Mouse (Mus musculus) MEL (cell line): ENCODE measurements around the gene Artn. TPM values are rescaled to one million over a fixed set of nuclear protein-coding genes. Genes with fewer than 3 reads are reported as not detected.

Source experiments
- DNase-seq: peaks from one replicate; pipeline ENCODE4 v3.0.0; 2011; ENCODE audit warnings: low read depth, low spot score
- H3K27ac ChIP-seq: 2 replicates; pipeline ENCODE4 v1.5.1; 2012; ENCODE audit warnings: low read depth, mild to moderate bottlenecking, control low read depth, low read length, moderate library complexity; ENCODE audit not compliant: control insufficient read depth
- H3K27me3 ChIP-seq, 2 experiments: fragments of 150-350 bp in 1 of 2; sonication (generic) in 1 of 2; 2 replicates each; pipeline ENCODE4 v1.6.1; 2012; ENCODE audit warnings: low read length in 2 of 2, mild to moderate bottlenecking in 2 of 2, improper control_type of control experiment in 1 of 2, moderate library complexity in 1 of 2; ENCODE audit not compliant: insufficient read depth in 2 of 2, control insufficient read depth in 1 of 2
- H3K36me3 ChIP-seq, 2 experiments: 2 replicates each; pipeline ENCODE4 v1.6.1; 2012 to 2014; ENCODE audit warnings: low read length in 2 of 2, improper control_type of control experiment in 1 of 2, inconsistent platforms in 1 of 2, mild to moderate bottlenecking in 1 of 2; ENCODE audit not compliant: insufficient read depth in 2 of 2, control insufficient read depth in 1 of 2
- H3K4me1 ChIP-seq, 2 experiments: fragments of 150-350 bp in 1 of 2; sonication (generic) in 1 of 2; 2 replicates each; pipeline ENCODE4 v1.6.1; 2012; ENCODE audit warnings: low read length in 2 of 2, improper control_type of control experiment in 1 of 2, mild to moderate bottlenecking in 1 of 2; ENCODE audit not compliant: insufficient read depth in 2 of 2, control insufficient read depth in 1 of 2
- H3K4me3 ChIP-seq, 2 experiments: fragments of 150-350 bp in 1 of 2; sonication (generic) in 1 of 2; 2 replicates each; pipeline ENCODE4 v1.5.1; 2012; ENCODE audit warnings: low read depth in 2 of 2, low read length in 2 of 2, mild to moderate bottlenecking in 2 of 2, moderate library complexity in 2 of 2, control low read depth in 1 of 2, improper control_type of control experiment in 1 of 2; ENCODE audit not compliant: control insufficient read depth in 1 of 2, insufficient read depth in 1 of 2
- H3K79me2 ChIP-seq: 2 replicates; pipeline ENCODE4 v1.6.1; 2012; ENCODE audit warnings: mild to moderate bottlenecking, low read length, moderate library complexity; ENCODE audit not compliant: control insufficient read depth, poor library complexity, insufficient read depth
- H3K9ac ChIP-seq: 2 replicates; pipeline ENCODE4 v1.6.1; 2012; ENCODE audit warnings: low read depth, mild to moderate bottlenecking, control low read depth, low read length, moderate library complexity; ENCODE audit not compliant: control insufficient read depth, poor library complexity, severe bottlenecking
- H3K9me3 ChIP-seq: fragments of 150-350 bp; sonication (generic); replicated peaks from 2 replicates; pipeline ENCODE4 v1.6.1; 2012; ENCODE audit warnings: mild to moderate bottlenecking, low read length, improper control_type of control experiment, moderate library complexity; ENCODE audit not compliant: insufficient read depth
- CTCF ChIP-seq, 3 experiments: IDR thresholded peaks in 2 of 3; conservative IDR thresholded peaks in 1 of 3; 2 replicates each; pipeline ENCODE4 v1.5.1; 2011 to 2012; ENCODE audit warnings: low read length in 3 of 3, low read depth in 2 of 3, mild to moderate bottlenecking in 2 of 3, improper control_type of control experiment in 1 of 3, inconsistent platforms in 1 of 3, mixed read lengths in 1 of 3, moderate library complexity in 1 of 3; ENCODE audit not compliant: control insufficient read depth in 1 of 3, insufficient read depth in 1 of 3, poor library complexity in 1 of 3, severe bottlenecking in 1 of 3
- E2F4 ChIP-seq: IDR thresholded peaks from 2 replicates; pipeline ENCODE4 v1.6.1; 2011; ENCODE audit warnings: low read depth, low read length, improper control_type of control experiment, borderline replicate concordance
- ETS1 ChIP-seq: IDR thresholded peaks from 2 replicates; pipeline ENCODE4 v1.6.1; 2012; ENCODE audit warnings: low read depth, mild to moderate bottlenecking, inconsistent platforms, low read length, improper control_type of control experiment, moderate library complexity
- GABPA ChIP-seq: IDR thresholded peaks from 2 replicates; pipeline ENCODE4 v1.6.1; 2012; ENCODE audit warnings: low read depth, mild to moderate bottlenecking, inconsistent platforms, low read length, improper control_type of control experiment, moderate library complexity
- HCFC1 ChIP-seq: IDR thresholded peaks from 2 replicates; pipeline ENCODE4 v1.6.1; 2012; ENCODE audit warnings: low read depth, mild to moderate bottlenecking, inconsistent platforms, low read length, improper control_type of control experiment, moderate library complexity
- JUND ChIP-seq: IDR thresholded peaks from 2 replicates; pipeline ENCODE4 v1.6.1; 2011; ENCODE audit warnings: low read depth, mild to moderate bottlenecking, improper control_type of control experiment, low read length
- MAFK ChIP-seq: IDR thresholded peaks from 2 replicates; pipeline ENCODE4 v1.6.1; 2011; ENCODE audit warnings: low read depth, mild to moderate bottlenecking, low read length, improper control_type of control experiment, borderline replicate concordance
- MAX ChIP-seq: IDR thresholded peaks from 2 replicates; pipeline ENCODE4 v1.6.1; 2011; ENCODE audit warnings: low read length, improper control_type of control experiment
- MAZ ChIP-seq: IDR thresholded peaks from 2 replicates; pipeline ENCODE4 v1.6.1; 2012; ENCODE audit warnings: low read depth, mild to moderate bottlenecking, inconsistent platforms, low read length, improper control_type of control experiment
- MEF2A ChIP-seq: IDR thresholded peaks from 2 replicates; pipeline ENCODE4 v1.6.1; 2014; ENCODE audit warnings: low read depth, mild to moderate bottlenecking, inconsistent platforms, low read length, improper control_type of control experiment; ENCODE audit not compliant: poor library complexity, insufficient replicate concordance, severe bottlenecking; ENCODE audit errors: extremely low read depth
- MYB ChIP-seq: IDR thresholded peaks from 2 replicates; pipeline ENCODE4 v1.6.1; 2011; ENCODE audit warnings: mild to moderate bottlenecking, low read depth, low read length, improper control_type of control experiment
- MYC ChIP-seq: IDR thresholded peaks from 2 replicates; pipeline ENCODE4 v1.6.1; 2011; ENCODE audit warnings: low read depth, mild to moderate bottlenecking, low read length, improper control_type of control experiment, moderate library complexity
- NELFE ChIP-seq: IDR thresholded peaks from 2 replicates; pipeline ENCODE4 v1.6.1; 2011; ENCODE audit warnings: low read depth, low read length, improper control_type of control experiment
- NRF1 ChIP-seq: IDR thresholded peaks from 2 replicates; pipeline ENCODE4 v1.6.1; 2014; ENCODE audit warnings: low read depth, mild to moderate bottlenecking, inconsistent platforms, low read length, improper control_type of control experiment, moderate library complexity; ENCODE audit not compliant: poor library complexity, insufficient read depth, severe bottlenecking
- POLR2AphosphoS5 ChIP-seq: IDR thresholded peaks from 2 replicates; pipeline ENCODE4 v1.6.1; 2012; ENCODE audit warnings: low read depth, borderline replicate concordance, mild to moderate bottlenecking, inconsistent platforms, low read length, moderate library complexity, mixed read lengths
- RAD21 ChIP-seq: IDR thresholded peaks from 2 replicates; pipeline ENCODE4 v1.6.1; 2011; ENCODE audit warnings: mild to moderate bottlenecking, low read depth, low read length, improper control_type of control experiment
- RCOR1 ChIP-seq: IDR thresholded peaks from 2 replicates; pipeline ENCODE4 v1.6.1; 2012; ENCODE audit warnings: low read depth, mild to moderate bottlenecking, inconsistent platforms, low read length, improper control_type of control experiment
- SIN3A ChIP-seq: IDR thresholded peaks from 2 replicates; pipeline ENCODE4 v1.6.1; 2012; ENCODE audit warnings: low read length, improper control_type of control experiment, inconsistent platforms
- TAL1 ChIP-seq: IDR thresholded peaks from 2 replicates; pipeline ENCODE4 v1.6.1; 2012; ENCODE audit warnings: mild to moderate bottlenecking, inconsistent platforms, low read length, moderate library complexity, mixed read lengths
- TBP ChIP-seq: IDR thresholded peaks from 2 replicates; pipeline ENCODE4 v1.8.0; 2011; ENCODE audit warnings: low read depth, low read length, improper control_type of control experiment
- TCF12 ChIP-seq: IDR thresholded peaks from 2 replicates; pipeline ENCODE4 v1.6.1; 2014; ENCODE audit warnings: low read depth, mild to moderate bottlenecking, inconsistent platforms, low read length, improper control_type of control experiment, moderate library complexity
- UBTF ChIP-seq: IDR thresholded peaks from 2 replicates; pipeline ENCODE4 v1.6.1; 2012; ENCODE audit warnings: low read depth, mild to moderate bottlenecking, inconsistent platforms, low read length, improper control_type of control experiment, moderate library complexity, borderline replicate concordance; ENCODE audit not compliant: insufficient read depth
- ZC3H11A ChIP-seq: IDR thresholded peaks from 2 replicates; pipeline ENCODE4 v1.6.1; 2012; ENCODE audit warnings: low read depth, mild to moderate bottlenecking, inconsistent platforms, low read length, improper control_type of control experiment
- ZKSCAN1 ChIP-seq: IDR thresholded peaks from 2 replicates; pipeline ENCODE4 v1.6.1; 2012; ENCODE audit warnings: low read depth, mild to moderate bottlenecking, inconsistent platforms, low read length, improper control_type of control experiment, moderate library complexity
- ZNF384 ChIP-seq: IDR thresholded peaks from 2 replicates; pipeline ENCODE4 v1.6.1; 2012; ENCODE audit warnings: low read depth, mild to moderate bottlenecking, inconsistent platforms, low read length, improper control_type of control experiment
- polyA plus RNA-seq, 2 experiments: library from polyadenylated mRNA; stranded (reverse) in 1 of 2; unstranded in 1 of 2; fragments of >175 nt in 1 of 2; fragments of >200 nt in 1 of 2; gene quantifications; 2 replicates each; pipeline versions ENCODE4 v1.2.1 to v1.2.4; 2012; ENCODE audit warnings: low replicate concordance in 2 of 2, low read depth in 1 of 2; ENCODE audit not compliant: insufficient read length in 2 of 2, insufficient read depth in 1 of 2, missing spikeins in 1 of 2
- total RNA-seq: library from RNA; depleted of rRNA; stranded (reverse); fragments of 300-350 nt; gene quantifications from 2 replicates; pipeline ENCODE4 v1.2.3, GENCODE M21; 2012

Gene Artn
- total and polyA plus RNA-seq, 3 experiments: 0.08 to 0.21 TPM; not detected in 1

DNA sequence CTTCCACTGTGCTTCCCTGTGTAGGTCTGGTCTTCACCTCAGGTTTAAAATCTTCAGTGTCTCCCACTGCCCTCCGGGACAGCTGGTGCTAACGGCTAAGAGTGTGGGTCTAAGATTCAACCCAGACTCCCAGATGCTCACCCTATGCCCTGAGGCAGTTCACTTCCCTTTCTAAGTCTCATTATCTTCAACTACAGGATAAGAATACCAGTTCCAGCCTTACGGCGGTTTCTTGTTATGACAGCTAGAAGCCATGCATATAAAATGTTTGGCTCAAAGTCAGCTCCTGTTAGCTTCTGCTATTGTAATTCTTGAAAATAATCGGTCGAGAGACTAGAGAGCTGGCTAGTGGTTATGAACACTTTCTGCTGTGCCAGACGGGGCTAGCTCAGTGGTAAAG, 17.9 kb upstream of the Artn start (continued):
- no peak for TF ChIP-seq ZC3H11A
- TF ChIP-seq E2F4: no peak
- TF ChIP-seq, all 39 proteins: peak for 16

DNA sequence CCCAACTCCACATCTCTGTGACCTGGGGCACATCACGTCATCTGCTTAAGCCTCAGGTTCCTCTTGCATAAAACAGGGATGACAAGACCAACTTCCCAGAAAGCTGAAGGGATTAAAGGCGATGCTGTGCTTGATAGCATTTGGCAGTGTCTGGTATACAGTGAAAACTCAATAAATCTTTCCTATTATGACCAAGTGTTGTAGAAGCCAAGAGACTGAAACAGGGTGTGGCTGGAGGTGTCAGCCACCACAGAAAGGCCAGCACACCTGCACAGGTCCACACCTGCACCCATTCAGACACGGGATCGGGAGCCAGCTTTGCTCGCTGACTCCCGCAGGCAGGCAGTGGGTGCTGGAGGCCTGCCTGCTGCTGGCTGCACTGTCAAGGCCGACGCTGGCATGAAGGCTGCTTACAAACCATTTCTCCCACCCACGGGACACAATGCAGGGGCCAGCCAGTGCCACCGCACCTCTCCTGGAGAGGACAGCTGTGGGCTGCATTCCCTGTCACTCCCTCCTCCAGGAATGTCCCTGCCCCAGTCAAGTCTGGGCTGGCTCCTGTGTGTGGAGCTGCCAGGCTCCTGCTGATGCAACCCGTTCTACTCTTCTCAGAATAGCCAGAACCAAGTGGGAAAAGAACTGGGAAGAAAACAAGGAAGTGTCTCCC, 17.2 kb upstream of the Artn start:
- H3K79me2 ChIP-seq: no peaks in the 10 kb centered on the region
- no peak for DNase-seq
- peak overlapping the region; percentile 61; the same call in 1 of the 2 replicates for H3K27ac ChIP-seq
- peaks cover 0 to 15% of the 10 kb centered on the region in 2 experiments; a peak in 2 of 4 replicates for H3K36me3 ChIP-seq
- no peaks in the 10 kb centered on the region for H3K9me3 ChIP-seq
- no peak overlapping the region for H3K4me3 ChIP-seq
- H3K27me3 ChIP-seq: no peaks in the 10 kb centered on the region
- H3K4me1 ChIP-seq: peaks cover 12 to 19% of the 10 kb centered on the region in 2 experiments
- TF ChIP-seq MAZ (no peak), TBP (no peak), MAX (no peak), ZNF384 (no peak), UBTF (no peak), NELFE (no peak), TCF12 (no peak), ZKSCAN1 (no peak), TAL1 (no peak), GABPA (no peak), ETS1 (no peak), MYC (no peak), RAD21 (no peak), RCOR1 (no peak), NRF1 (no peak), E2F4 (no peak)
- peak overlapping the region; percentile 7; the same call in 1 of the 2 replicates for H3K9ac ChIP-seq

GRCm38 (mm10) chr4:117943317-117943716, 13.8 kb upstream of the Artn start:
- no peak overlapping the region for H3K9ac ChIP-seq
- H3K4me3 ChIP-seq: no peak overlapping the region
- H3K36me3 ChIP-seq: peaks cover 0 to 14% of the 10 kb centered on the region in 2 experiments; a peak in 2 of 4 replicates
- no peaks in the 10 kb centered on the region for H3K79me2 ChIP-seq
- no peak for TF ChIP-seq MEF2A
- TF ChIP-seq SIN3A: no peak
- no peak for TF ChIP-seq MYB
- no peak for TF ChIP-seq HCFC1
- no peak for TF ChIP-seq TCF12
- no peak for TF ChIP-seq E2F4
- no peak for TF ChIP-seq CTCF (IDR thresholded peaks at IDR 0.05 in 2 of 3, conservative IDR thresholded peaks at IDR 0.05 in 1 of 3; ENCODE audit: control insufficient read depth in 1 of 3, insufficient read depth in 1 of 3, low read depth in 2 of 3, low read length in 3 of 3, poor library complexity in 1 of 3, severe bottlenecking in 1 of 3)
- TF ChIP-seq POLR2AphosphoS5: no peak
- no peak for TF ChIP-seq MAFK
- TF ChIP-seq NRF1: no peak
- TF ChIP-seq JUND: no peak
- TF ChIP-seq, all 39 proteins: peak for 0
- Histone ChIP-seq H3K27me3 (no peaks in the 10 kb centered on the region), H3K9me3 (no peaks in the 10 kb centered on the region), H3K27ac (no peak overlapping the region), H3K4me1 (peaks cover 10 to 14% of the 10 kb centered on the region in 2 experiments)
- DNase-seq: no peak
